Mouse (Mus musculus) small intestine, adult 2 months (tissue): ENCODE measurements around the gene Ptpre.

Source experiments
- CTCF ChIP-seq: fragments of 200-500 bp; IDR thresholded peaks from 2 replicates; pipeline ENCODE4 v1.5.1; 2012; ENCODE audit warnings: low read depth, mild to moderate bottlenecking, control low read depth, inconsistent platforms, low read length, moderate library complexity, mixed read lengths; ENCODE audit not compliant: insufficient replicate concordance, insufficient read length; ENCODE audit errors: extremely low read depth
- POLR2A ChIP-seq: fragments of 200-500 bp; IDR thresholded peaks from 2 replicates; pipeline ENCODE4 v1.6.1; 2012; ENCODE audit warnings: low read depth, mild to moderate bottlenecking, control low read depth, inconsistent platforms, low read length, moderate library complexity

GRCm38 (mm10) chr7:135581128-135581527 lies 43.8 kb downstream of the Ptpre start:
- no peak for TF ChIP-seq POLR2A
- no peak for TF ChIP-seq CTCF
